Mouse (Mus musculus): ENCODE measurements at regions not wholly inside any gene's neighbourhood (a gene's known extent, or its start where the extent isn't known, plus 50 kb on each side); places are given as distances from the start of the nearest gene placed in this dataset.

DNA sequence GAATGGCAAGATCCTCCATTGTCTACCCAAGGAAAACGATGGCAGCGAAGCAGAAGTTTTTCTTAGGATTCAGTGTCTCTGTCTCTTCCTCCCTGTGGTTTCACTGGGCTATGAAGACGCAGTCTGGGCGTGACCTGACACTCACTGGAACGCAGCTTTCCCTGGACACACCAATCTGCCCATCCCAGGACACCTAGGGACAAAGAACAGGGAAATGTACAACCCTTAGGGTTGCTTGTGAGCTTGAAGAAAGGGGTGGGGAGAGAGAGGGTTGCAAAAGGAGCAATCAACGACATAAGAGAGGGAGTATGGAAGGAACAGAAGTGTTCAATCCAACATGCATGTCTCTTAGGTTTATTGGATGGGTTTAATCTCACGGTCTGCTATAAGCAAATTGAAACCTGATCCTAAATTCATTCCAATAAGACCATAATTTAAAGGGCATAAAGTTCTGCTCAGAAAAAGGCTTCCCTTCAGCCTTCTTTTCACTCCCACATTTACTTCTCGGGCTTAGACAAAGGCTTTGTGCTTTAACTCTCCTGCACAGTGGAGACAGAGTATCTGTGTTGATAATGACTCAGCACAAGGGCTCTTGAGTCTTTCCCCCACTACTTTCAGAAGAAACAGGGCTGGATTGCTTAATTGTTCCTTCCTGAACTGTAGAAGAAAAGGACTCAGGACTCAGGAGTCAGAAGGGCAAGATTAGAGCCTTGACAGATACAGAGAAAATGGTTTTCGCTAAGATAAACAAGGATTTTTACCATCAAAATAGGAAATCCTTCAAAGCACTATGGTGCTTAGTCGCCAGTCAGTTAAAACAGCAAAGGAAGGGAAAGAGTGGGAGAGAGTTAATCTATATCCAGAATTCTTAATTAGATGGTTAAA is 147.3 kb upstream of the Cited2 start:
- TF ChIP-seq POLR2A (IDR thresholded peaks at IDR 0.05; ENCODE audit: insufficient read depth, low read length) (no peak), EP300 (IDR thresholded peaks at IDR 0.05; ENCODE audit: insufficient read depth, low read depth, low read length) (0 out of 2 replicates have a peak, but pooled peaks have one; percentile 49), CTCF (IDR thresholded peaks at IDR 0.05; ENCODE audit: low read depth, low read length) (no peak)

All from ES-Bruce4 (cell line).